Mouse (Mus musculus): Measurements from ENCODE around the gene St5. TPM values are rescaled to one million over a fixed set of nuclear protein-coding genes. Genes with fewer than 3 reads are reported as not detected.
A peak's percentile ranks its signal among the peaks of the same experiment; 100 is the strongest.

Gene St5
- polyA plus RNA-seq, 1 experiment from 2014 or later = 58.9 TPM

GRCm38 (mm10) chr7:109507119-109507518, 196.3 kb downstream of the St5 start:
- no peaks in the 10 kb centered on the region; the same call in 1 of the 2 replicates for H3K4me1 ChIP-seq (ENCODE audit: insufficient read depth, low read depth, low read length)
- no peak overlapping the region for H3K4me2 ChIP-seq (replicated peaks; ENCODE audit: low read depth, low read length)
- no peaks in the 10 kb centered on the region for H3K36me3 ChIP-seq (ENCODE audit: insufficient read depth, low read length)
- no peak for TF ChIP-seq CTCF (IDR thresholded peaks at IDR 0.05)
- TF ChIP-seq EP300 (IDR thresholded peaks at IDR 0.05) = no peak
- ATAC-seq (no peak), DNase-seq (ENCODE audit: low spot score) (peak; percentile 14)
- no peaks in the 10 kb centered on the region for H3K27me3 ChIP-seq (replicated peaks; ENCODE audit: insufficient read depth, low read length)
- WGBS = 7% methylated on average over 8 of the region's 8 CpGs
- no peak overlapping the region for H3K27ac ChIP-seq (ENCODE audit: low read length)
- no peak overlapping the region for H3K4me3 ChIP-seq (ENCODE audit: low read depth, low read length)
- H3K9me3 ChIP-seq (ENCODE audit: low read length) = no peaks in the 10 kb centered on the region
- H3K9ac ChIP-seq (replicated peaks; ENCODE audit: low read depth) = no peak overlapping the region

GRCm38 (mm10) chr7:109497507-109497906, 205.9 kb downstream of the St5 start:
- no peaks in the 10 kb centered on the region for H3K27me3 ChIP-seq (replicated peaks; ENCODE audit: insufficient read depth, low read length)
- no peaks in the 10 kb centered on the region for H3K9me3 ChIP-seq (ENCODE audit: low read length)
- H3K9ac ChIP-seq (replicated peaks; ENCODE audit: low read depth) = no peak overlapping the region
- WGBS = 60% methylated on average over 4 of the region's 4 CpGs
- no peak overlapping the region for H3K27ac ChIP-seq (ENCODE audit: low read length)
- ATAC-seq = no peak
- H3K36me3 ChIP-seq (ENCODE audit: insufficient read depth, low read length) = no peaks in the 10 kb centered on the region
- H3K4me2 ChIP-seq (replicated peaks; ENCODE audit: low read depth, low read length) = no peak overlapping the region
- TF ChIP-seq CTCF (IDR thresholded peaks at IDR 0.05) = no peak
- no peak for TF ChIP-seq EP300 (IDR thresholded peaks at IDR 0.05)
- 0 out of 2 replicates have a peak, but pooled peaks cover 3% of the 10 kb centered on the region for H3K4me1 ChIP-seq (ENCODE audit: insufficient read depth, low read depth, low read length)
- DNase-seq (ENCODE audit: low spot score) = no peak
- H3K4me3 ChIP-seq (ENCODE audit: low read depth, low read length) = no peak overlapping the region

GRCm38 (mm10) chr7:109493319-109494316, 209.8 kb downstream of the St5 start:
- peak; percentile 28 for DNase-seq (ENCODE audit: low spot score)
- TF ChIP-seq CTCF (IDR thresholded peaks at IDR 0.05) (no peak), EP300 (IDR thresholded peaks at IDR 0.05) (no peak)
- no peaks in the 10 kb centered on the region for H3K36me3 ChIP-seq (ENCODE audit: insufficient read depth, low read length)
- peak; percentile 41 for ATAC-seq
- no peaks in the 10 kb centered on the region for H3K27me3 ChIP-seq (replicated peaks; ENCODE audit: insufficient read depth, low read length)
- H3K4me3 ChIP-seq (ENCODE audit: low read depth, low read length) = no peak overlapping the region
- H3K9me3 ChIP-seq (ENCODE audit: low read length) = no peaks in the 10 kb centered on the region
- H3K9ac ChIP-seq (replicated peaks; ENCODE audit: low read depth) = no peak overlapping the region
- H3K4me2 ChIP-seq (replicated peaks; ENCODE audit: low read depth, low read length) = no peak overlapping the region
- 19% methylated on average over 21 of the region's 21 CpGs for WGBS
- H3K27ac ChIP-seq (ENCODE audit: low read length) = no peak overlapping the region
- H3K4me1 ChIP-seq (ENCODE audit: insufficient read depth, low read depth, low read length) = 0 out of 2 replicates have a peak, but pooled peaks cover 3% of the 10 kb centered on the region

- Histone ChIP-seq H3K36me3 (ENCODE audit: insufficient read depth, low read length) (no peaks in the 10 kb centered on the region), H3K27me3 (replicated peaks; ENCODE audit: insufficient read depth, low read length) (no peaks in the 10 kb centered on the region), H3K4me1 (ENCODE audit: insufficient read depth, low read depth, low read length) (0 out of 2 replicates have a peak, but pooled peaks cover 3% of the 10 kb centered on the region), H3K9ac (replicated peaks; ENCODE audit: low read depth) (no peak overlapping the region), H3K4me2 (replicated peaks; ENCODE audit: low read depth, low read length) (no peak overlapping the region), H3K9me3 (ENCODE audit: low read length) (no peaks in the 10 kb centered on the region), H3K4me3 (ENCODE audit: low read depth, low read length) (no peak overlapping the region), H3K27ac (ENCODE audit: low read length) (no peak overlapping the region)
- WGBS = 60% methylated on average over 18 of the region's 18 CpGs
- ATAC-seq = no peak
- DNase-seq (ENCODE audit: low spot score) = no peak
- TF ChIP-seq EP300 (IDR thresholded peaks at IDR 0.05) (no peak), CTCF (IDR thresholded peaks at IDR 0.05) (no peak)
Observed at GRCm38 (mm10) chr7:109492616-109493318, 210.6 kb downstream of the St5 start.

- H3K9ac ChIP-seq (replicated peaks; ENCODE audit: low read depth) = no peak overlapping the region
- no peaks in the 10 kb centered on the region for H3K4me1 ChIP-seq (ENCODE audit: insufficient read depth, low read depth, low read length)
- no peak for ATAC-seq
- no peak overlapping the region for H3K4me2 ChIP-seq (replicated peaks; ENCODE audit: low read depth, low read length)
- H3K4me3 ChIP-seq (ENCODE audit: low read depth, low read length) = no peak overlapping the region
- no peak for DNase-seq (ENCODE audit: low spot score)
- TF ChIP-seq EP300 (IDR thresholded peaks at IDR 0.05) (no peak), CTCF (IDR thresholded peaks at IDR 0.05) (no peak)
- no peaks in the 10 kb centered on the region for H3K9me3 ChIP-seq (ENCODE audit: low read length)
- H3K27me3 ChIP-seq (replicated peaks; ENCODE audit: insufficient read depth, low read length) = no peaks in the 10 kb centered on the region
- H3K36me3 ChIP-seq (ENCODE audit: insufficient read depth, low read length) = no peaks in the 10 kb centered on the region
- H3K27ac ChIP-seq (ENCODE audit: low read length) = no peak overlapping the region
- WGBS = 72% methylated on average over 5 of the region's 5 CpGs
Observed at GRCm38 (mm10) chr7:109484221-109484620, 219.2 kb downstream of the St5 start.

GRCm38 (mm10) chr7:109480765-109481197, 222.6 kb downstream of the St5 start:
- 26% methylated on average over 7 of the region's 7 CpGs for WGBS
- no peak overlapping the region for H3K27ac ChIP-seq (ENCODE audit: low read length)
- no peaks in the 10 kb centered on the region for H3K4me1 ChIP-seq (ENCODE audit: insufficient read depth, low read depth, low read length)
- H3K27me3 ChIP-seq (replicated peaks; ENCODE audit: insufficient read depth, low read length) = no peaks in the 10 kb centered on the region
- ATAC-seq = peak; percentile 37
- H3K36me3 ChIP-seq (ENCODE audit: insufficient read depth, low read length) = no peaks in the 10 kb centered on the region
- DNase-seq (ENCODE audit: low spot score) = peak; percentile 33
- H3K4me3 ChIP-seq (ENCODE audit: low read depth, low read length) = no peak overlapping the region
- TF ChIP-seq CTCF (IDR thresholded peaks at IDR 0.05) = peak; percentile 37
- no peak for TF ChIP-seq EP300 (IDR thresholded peaks at IDR 0.05)
- no peak overlapping the region for H3K9ac ChIP-seq (replicated peaks; ENCODE audit: low read depth)
- no peak overlapping the region for H3K4me2 ChIP-seq (replicated peaks; ENCODE audit: low read depth, low read length)
- no peaks in the 10 kb centered on the region for H3K9me3 ChIP-seq (ENCODE audit: low read length)
